ENCODE assay signal across 26 mouse cellular contexts in genomic region chr2:79237216-79237615, GRCm38 (mm10). TPM values are rescaled to one million over a fixed set of nuclear protein-coding genes. Genes with fewer than 3 reads are reported as not detected.
DNase-seq lines count a peak whose midpoint lies in the region; ATAC-seq lines count a peak whose summit lies in the region.
"Had no signal": no experiment of that assay in that cellular context is flagged by ENCODE, and none has a peak within 500 bp of the region (broad histone marks: within the 10 kb centered on the region; RNA-seq: fewer than 3 reads in every experiment).

No protein-coding gene starts in this region.

- no peak overlapping the region for H3K4me3 ChIP-seq in heart, embryonic 16.5 days (ENCODE audit: low read length)
- no peak overlapping the region for H3K4me3 ChIP-seq in heart, embryonic 12.5 days
- H3K4me3 ChIP-seq in midbrain, embryonic 11.5 days (ENCODE audit: low read depth, low read length): no peak overlapping the region
- H3K4me3 ChIP-seq in midbrain, embryonic 13.5 days (replicated peaks): no peak overlapping the region
- H3K4me3 ChIP-seq: embryonic facial prominence, embryonic 15.5 days; erythroblast, embryonic 14.5 days; forebrain, embryonic 10.5 days; gastrocnemius, adult 2 months; heart, embryonic 13.5 days; hindbrain, embryonic 12.5 days had no signal

- no peaks in the 10 kb centered on the region for H3K9me3 ChIP-seq in heart, embryonic 16.5 days (replicated peaks; ENCODE audit: control insufficient read depth, low read length)
- H3K9me3 ChIP-seq in heart, embryonic 12.5 days (replicated peaks): no peaks in the 10 kb centered on the region
- no peaks in the 10 kb centered on the region for H3K9me3 ChIP-seq in midbrain, embryonic 11.5 days (ENCODE audit: control insufficient read depth, low read length)
- no peaks in the 10 kb centered on the region for H3K9me3 ChIP-seq in midbrain, embryonic 13.5 days
- H3K9me3 ChIP-seq: embryonic facial prominence, embryonic 15.5 days; forebrain, embryonic 10.5 days; G1E; heart, embryonic 13.5 days; hindbrain, embryonic 12.5 days had no signal

- no peaks in the 10 kb centered on the region for H3K27me3 ChIP-seq in heart, embryonic 16.5 days (ENCODE audit: control insufficient read depth, insufficient read depth, low read length)
- no peaks in the 10 kb centered on the region for H3K27me3 ChIP-seq in heart, embryonic 12.5 days (replicated peaks)
- H3K27me3 ChIP-seq in midbrain, embryonic 11.5 days (ENCODE audit: control insufficient read depth, insufficient read depth, low read length): no peaks in the 10 kb centered on the region
- no peaks in the 10 kb centered on the region for H3K27me3 ChIP-seq in midbrain, embryonic 13.5 days
- H3K27me3 ChIP-seq: embryonic facial prominence, embryonic 15.5 days; heart, embryonic 13.5 days; hindbrain, embryonic 12.5 days had no signal

- no peak overlapping the region for H3K9ac ChIP-seq in heart, embryonic 16.5 days (ENCODE audit: low read length)
- no peak overlapping the region for H3K9ac ChIP-seq in heart, embryonic 12.5 days
- H3K9ac ChIP-seq in midbrain, embryonic 11.5 days (ENCODE audit: low read length): no peak overlapping the region
- no peak overlapping the region for H3K9ac ChIP-seq in midbrain, embryonic 13.5 days (replicated peaks)
- H3K9ac ChIP-seq: embryonic facial prominence, embryonic 15.5 days; heart, embryonic 13.5 days; hindbrain, embryonic 12.5 days had no signal

- no peaks in the 10 kb centered on the region for H3K36me3 ChIP-seq in heart, embryonic 16.5 days (ENCODE audit: control insufficient read depth, insufficient read depth)
- H3K36me3 ChIP-seq in heart, embryonic 12.5 days: no peaks in the 10 kb centered on the region
- no peaks in the 10 kb centered on the region for H3K36me3 ChIP-seq in midbrain, embryonic 11.5 days (ENCODE audit: control insufficient read depth, insufficient read depth, low read length)
- H3K36me3 ChIP-seq in midbrain, embryonic 13.5 days: no peaks in the 10 kb centered on the region
- H3K36me3 ChIP-seq: embryonic facial prominence, embryonic 15.5 days; forebrain, embryonic 10.5 days; G1E; heart, embryonic 13.5 days; hindbrain, embryonic 12.5 days had no signal

- no peak; the same call in 1 of the 2 replicates for ATAC-seq in heart, embryonic 16.5 days (replicated peaks; ENCODE audit: extremely low read depth, insufficient read depth, low FRiP score)
- no peak for ATAC-seq in heart, embryonic 12.5 days (ENCODE audit: insufficient number of reproducible peaks, low FRiP score)
- ATAC-seq in midbrain, embryonic 11.5 days (ENCODE audit: low FRiP score): 0 out of 2 replicates have a peak, but pooled peaks have one; percentile 22
- ATAC-seq in midbrain, embryonic 13.5 days: no peak
- ATAC-seq: CD4-positive, CD25-positive, alpha-beta regulatory T cell, adult 4 months; forebrain, embryonic 14.5 days had no signal

- H3K4me2 ChIP-seq in heart, embryonic 16.5 days (ENCODE audit: low read depth, low read length): no peak overlapping the region
- H3K4me2 ChIP-seq in heart, embryonic 12.5 days: no peak overlapping the region
- no peak overlapping the region for H3K4me2 ChIP-seq in midbrain, embryonic 11.5 days
- H3K4me2 ChIP-seq in midbrain, embryonic 13.5 days (replicated peaks): no peak overlapping the region
- H3K4me2 ChIP-seq: embryonic facial prominence, embryonic 15.5 days; heart, embryonic 13.5 days; hindbrain, embryonic 12.5 days had no signal

- no peak for DNase-seq in midbrain, embryonic 11.5 days (ENCODE audit: low spot score, missing footprints)
- DNase-seq in thymus, postnatal 10 days (ENCODE audit: low spot score in 2 of 2): peak; percentile 35 to 38
- DNase-seq in thymus, postnatal 36 days: no peak
- no peak for DNase-seq in urinary bladder, postnatal 14 days (ENCODE audit: low spot score)
- DNase-seq: adrenal gland, adult 8-10 months; adrenal gland, postnatal 36 days; B cell, adult 2 months; cerebellum, adult 11 months; cerebellum, adult 8-10 months; cerebellum, postnatal 14 days; embryo, embryonic 11 days; gastrocnemius, adult 2 months; gastrocnemius, postnatal 25 days; heart, postnatal 10 days; heart, postnatal 4 days had no signal

- WGBS in heart, embryonic 16.5 days: 67% methylated on average over 6 of the region's 6 CpGs
- 69% methylated on average over 6 of the region's 6 CpGs for WGBS in heart, embryonic 12.5 days
- WGBS in midbrain, embryonic 11.5 days: 75% methylated on average over 6 of the region's 6 CpGs
- 73% methylated on average over 6 of the region's 6 CpGs for WGBS in midbrain, embryonic 13.5 days

- peaks cover 4% of the 10 kb centered on the region; the same call in 1 of the 2 replicates for H3K4me1 ChIP-seq in heart, embryonic 16.5 days (ENCODE audit: control insufficient read depth, insufficient read depth, low read length)
- H3K4me1 ChIP-seq in heart, embryonic 12.5 days (replicated peaks): peaks cover 15% of the 10 kb centered on the region
- H3K4me1 ChIP-seq in midbrain, embryonic 11.5 days (ENCODE audit: control insufficient read depth, insufficient read depth, low read length): no peaks in the 10 kb centered on the region
- peaks cover 10% of the 10 kb centered on the region for H3K4me1 ChIP-seq in midbrain, embryonic 13.5 days (replicated peaks)
- H3K4me1 ChIP-seq: embryonic facial prominence, embryonic 15.5 days had no signal

- peak overlapping the region; percentile 46 for H3K27ac ChIP-seq in heart, embryonic 16.5 days (ENCODE audit: low read length)
- H3K27ac ChIP-seq in heart, embryonic 12.5 days (ENCODE audit: poor library complexity, severe bottlenecking): no peak overlapping the region
- H3K27ac ChIP-seq in midbrain, embryonic 11.5 days (ENCODE audit: low read depth, low read length): no peak overlapping the region
- no peak overlapping the region for H3K27ac ChIP-seq in midbrain, embryonic 13.5 days
- H3K27ac ChIP-seq: embryonic facial prominence, embryonic 15.5 days; forebrain, embryonic 10.5 days; gastrocnemius, adult 2 months; heart, embryonic 13.5 days; hindbrain, embryonic 12.5 days had no signal

RNA-seq across cellular contexts. Expression of gene Itga4, which starts 18.0 kb away (rescaled TPM):
- 4.0 and 7.5 TPM in 2 replicates for polyA plus RNA-seq in heart, embryonic 16.5 days (2015; fragmentation: Nextera tagmentation; extraction: Ambion mirVana)
- polyA plus RNA-seq in heart, embryonic 12.5 days (2016; fragmentation: Nextera tagmentation; extraction: Ambion mirVana): 8.8 and 9.2 TPM in 2 replicates
- polyA plus RNA-seq in midbrain, embryonic 11.5 days (2014; fragmentation: Nextera tagmentation; extraction: Ambion mirVana): 8.6 and 10.0 TPM in 2 replicates
- polyA plus RNA-seq in midbrain, embryonic 13.5 days (2015; fragmentation: Nextera tagmentation; extraction: Ambion mirVana): 3.1 TPM in 2 replicates

Comparison
In these comparisons a context has a peak if more than half of its experiments do, and no peak if none do; other contexts are left out.
1. DNase-seq: peak in thymus, postnatal 10 days (2 of 2); none in midbrain, embryonic 11.5 days (single experiment), thymus, postnatal 36 days (0 of 2) and urinary bladder, postnatal 14 days (single experiment).